Mouse (Mus musculus): ENCODE measurements around the gene Iffo2.

- TF ChIP-seq CTCF (IDR thresholded peaks at IDR 0.05) (peak; percentile 50), EP300 (IDR thresholded peaks at IDR 0.05) (no peak)
These were observed 116.6 kb downstream of the Iffo2 start for GRCm38 (mm10) chr4:139646916-139647315.
